In genomic region chr7:80160945-80161306, GRCm38 (mm10) we compare ENCODE assay signal across 8 mouse cellular contexts. TPM values are rescaled to one million over a fixed set of nuclear protein-coding genes. Genes with fewer than 3 reads are reported as not detected.
A peak's percentile ranks its signal among the peaks of the same experiment; 100 is the strongest.
DNase-seq lines count a peak whose midpoint lies in the region; ATAC-seq and TF ChIP-seq lines count a peak whose summit lies in the region.

No protein-coding gene starts in this region.

- no peak overlapping the region for H3K27ac ChIP-seq in liver, adult 2 months (replicated peaks; ENCODE audit: insufficient read depth, low read depth, low read length)
- peak overlapping the region; percentile 64; the same call in 1 of the 2 replicates for H3K27ac ChIP-seq in brown adipose tissue, adult 24 weeks (replicated peaks; ENCODE audit: low read depth, low read length)
- peak overlapping the region; percentile 49; the same call in 1 of the 2 replicates for H3K27ac ChIP-seq in lung, embryonic 15.5 days

- H3K27me3 ChIP-seq in liver, adult 2 months (ENCODE audit: control insufficient read depth, insufficient read depth, low read length) = no peaks in the 10 kb centered on the region
- 0 out of 2 replicates have a peak, but pooled peaks cover 5% of the 10 kb centered on the region for H3K27me3 ChIP-seq in lung, embryonic 15.5 days

- no peak overlapping the region for H3K9ac ChIP-seq in liver, adult 2 months (ENCODE audit: low read depth, low read length)
- H3K9ac ChIP-seq in lung, embryonic 15.5 days = no peak overlapping the region

- no peak for TF ChIP-seq CTCF in liver, adult 2 months (IDR thresholded peaks at IDR 0.05; ENCODE audit: low read depth, low read length)

- ATAC-seq in lung, embryonic 15.5 days (ENCODE audit: borderline replicate concordance, extremely low read depth, low FRiP score, low TSS enrichment) = peak; percentile 25; the same call in 1 of the 2 replicates
- ATAC-seq in erythroblast, adult 5-6 weeks (replicated peaks; ENCODE audit: low FRiP score, poor library complexity, severe bottlenecking) = no peak

- no peaks in the 10 kb centered on the region for H3K79me2 ChIP-seq in liver, adult 2 months (ENCODE audit: control insufficient read depth, insufficient read depth, low read length)

- peaks cover 6% of the 10 kb centered on the region for H3K4me1 ChIP-seq in liver, adult 2 months (ENCODE audit: control insufficient read depth, insufficient read depth, low read length)
- peaks cover 11% of the 10 kb centered on the region for H3K4me1 ChIP-seq in brown adipose tissue, adult 24 weeks (ENCODE audit: control insufficient read depth, insufficient read depth, insufficient read length, low read length)
- peaks cover 28% of the 10 kb centered on the region for H3K4me1 ChIP-seq in lung, embryonic 15.5 days

- intact Hi-C loops in heart, postnatal 36 days (cut with DNase I) = no loop called here

- WGBS in liver, adult 2 months = 70% methylated on average over 8 of the region's 8 CpGs
- 53% methylated on average over 8 of the region's 8 CpGs for WGBS in lung, embryonic 15.5 days

- H3K36me3 ChIP-seq in liver, adult 2 months (ENCODE audit: control insufficient read depth, insufficient read depth, low read length) = no peaks in the 10 kb centered on the region
- H3K36me3 ChIP-seq in lung, embryonic 15.5 days = no peaks in the 10 kb centered on the region

- H3K9me3 ChIP-seq in lung, embryonic 15.5 days = no peaks in the 10 kb centered on the region

- TF ChIP-seq POLR2A in liver, adult 2 months (IDR thresholded peaks at IDR 0.05; ENCODE audit: extremely low read depth, insufficient read depth, low read length) = no peak

- H3K4me2 ChIP-seq in lung, embryonic 15.5 days = no peak overlapping the region

- DNase-seq in liver, adult 2 months (ENCODE audit: extremely low read depth, low read depth, low spot score) = peak; percentile 65
- no peak for DNase-seq in liver
- peak; percentile 50 to 62 for DNase-seq in heart, postnatal 36 days
- DNase-seq in urinary bladder, postnatal 4 days (ENCODE audit: low spot score in 2 of 2) = peak; percentile 64 to 67
- no peak for DNase-seq in adipocyte (ENCODE audit: low spot score)

- H3K4me3 ChIP-seq in liver, adult 2 months (ENCODE audit: insufficient read depth, low read depth, low read length) = no peak overlapping the region
- H3K4me3 ChIP-seq in brown adipose tissue, adult 24 weeks (ENCODE audit: insufficient read depth, low read depth, low read length) = no peak overlapping the region
- no peak overlapping the region for H3K4me3 ChIP-seq in lung, embryonic 15.5 days

RNA-seq across cellular contexts. Expression of gene Sema4b, which starts 25.7 kb away (rescaled TPM):
- 3.7 and 5.4 TPM in 2 replicates for total RNA-seq in liver, adult 2 months (2014; rRNA removed)
- 4.0 and 4.4 TPM in 2 replicates for polyA plus RNA-seq in liver, adult 2 months (2012; rRNA removed)
- 13.1 and 15.1 TPM in 2 replicates for polyA plus RNA-seq in brown adipose tissue, adult 24 weeks (2012; ENCODE audit: insufficient read depth, insufficient read length, missing spikeins)
- total RNA-seq in heart, postnatal 36 days (2021) = 10 to 100 TPM; 12.1 to 12.4 TPM
- 13.7 and 14.9 TPM in 2 replicates for polyA plus RNA-seq in lung, embryonic 15.5 days (2015; fragmentation: Nextera tagmentation; extraction: Ambion mirVana)
- total RNA-seq in erythroblast, adult 5-6 weeks (2015; ENCODE audit: low replicate concordance) = 19.9 and 22.1 TPM in 2 replicates
- total RNA-seq in erythroblast, adult 5-6 weeks (2017; ENCODE audit: low replicate concordance) = 33.7 and 49.8 TPM in 2 replicates

RNA-seq across cellular contexts. Expression of gene Idh2, which starts 45.7 kb away (rescaled TPM):
- 177 and 195 TPM in 2 replicates for total RNA-seq in liver, adult 2 months (2014; rRNA removed)
- 163 and 164 TPM in 2 replicates for polyA plus RNA-seq in liver, adult 2 months (2012; rRNA removed)
- 310 and 421 TPM in 2 replicates for polyA plus RNA-seq in brown adipose tissue, adult 24 weeks (2012; ENCODE audit: insufficient read depth, insufficient read length, missing spikeins)
- 1,000 to 10,000 TPM; 1,714 to 2,029 TPM for total RNA-seq in heart, postnatal 36 days (2021)
- polyA plus RNA-seq in lung, embryonic 15.5 days (2015; fragmentation: Nextera tagmentation; extraction: Ambion mirVana) = 690 and 692 TPM in 2 replicates
- total RNA-seq in erythroblast, adult 5-6 weeks (2015; ENCODE audit: low replicate concordance) = 20.3 and 31.3 TPM in 2 replicates
- 17.6 and 24.5 TPM in 2 replicates for total RNA-seq in erythroblast, adult 5-6 weeks (2017; ENCODE audit: low replicate concordance)

Comparison
In these comparisons a context has a peak if more than half of its experiments do, and no peak if none do; other contexts are left out.
1. DNase-seq: peak in liver, adult 2 months (single experiment), heart, postnatal 36 days (2 of 2) and urinary bladder, postnatal 4 days (2 of 2); none in liver (single experiment) and adipocyte (single experiment).